Mouse (Mus musculus): Measurements from ENCODE around the gene Ctbp1. TPM values are rescaled to one million over a fixed set of nuclear protein-coding genes. Genes with fewer than 3 reads are reported as not detected.

The Ctbp1 gene
- polyA plus RNA-seq, 1 experiment, result 35.7 TPM

- no peak overlapping the region for H3K4me3 ChIP-seq (ENCODE audit: control insufficient read depth, low read depth, low read length)
- H3K4me1 ChIP-seq (ENCODE audit: control insufficient read depth, insufficient read depth, low read length), result no peaks in the 10 kb centered on the region
- no peaks in the 10 kb centered on the region for H3K36me3 ChIP-seq (ENCODE audit: control insufficient read depth, insufficient read depth, low read length)
- no peak overlapping the region for H3K27ac ChIP-seq (ENCODE audit: control insufficient read depth, insufficient read depth, low read depth, low read length)
- TF ChIP-seq CTCF (IDR thresholded peaks at IDR 0.05; ENCODE audit: control insufficient read depth, insufficient read depth, insufficient replicate concordance, low read depth, low read length) (no peak), POLR2A (IDR thresholded peaks at IDR 0.05; ENCODE audit: control insufficient read depth, low read depth, low read length) (no peak)
- H3K27me3 ChIP-seq (ENCODE audit: control insufficient read depth, insufficient read depth, low read length), result no peaks in the 10 kb centered on the region
Measured at GRCm38 (mm10) chr5:33283951-33284350, 9.2 kb upstream of the Ctbp1 start.

DNA sequence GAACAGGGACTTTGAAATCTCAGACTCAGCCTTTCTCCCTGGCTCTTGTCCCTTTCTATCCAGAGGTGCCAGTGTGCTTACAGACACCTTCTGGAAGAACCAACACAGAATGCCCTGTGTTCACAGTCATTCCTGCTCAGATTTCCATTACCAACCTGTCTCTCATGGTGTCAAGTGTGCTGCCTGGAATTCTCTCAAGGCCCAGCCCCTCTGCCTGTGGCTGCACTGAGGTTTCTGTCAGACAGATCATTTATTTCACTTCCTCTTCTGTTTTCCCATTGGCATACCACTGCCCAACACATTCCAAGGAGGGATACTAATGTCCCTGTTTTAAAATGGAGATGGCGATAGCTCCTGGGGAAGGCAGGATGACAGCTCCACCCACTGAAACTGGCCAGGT, 6.6 kb upstream of the Ctbp1 start:
- Histone ChIP-seq H3K36me3 (ENCODE audit: control insufficient read depth, insufficient read depth, low read length) (no peaks in the 10 kb centered on the region), H3K27ac (ENCODE audit: control insufficient read depth, insufficient read depth, low read depth, low read length) (no peak overlapping the region), H3K27me3 (ENCODE audit: control insufficient read depth, insufficient read depth, low read length) (no peaks in the 10 kb centered on the region), H3K4me1 (ENCODE audit: control insufficient read depth, insufficient read depth, low read length) (no peaks in the 10 kb centered on the region), H3K4me3 (ENCODE audit: control insufficient read depth, low read depth, low read length) (no peak overlapping the region)
- TF ChIP-seq CTCF (IDR thresholded peaks at IDR 0.05; ENCODE audit: control insufficient read depth, insufficient read depth, insufficient replicate concordance, low read depth, low read length) (no peak), POLR2A (IDR thresholded peaks at IDR 0.05; ENCODE audit: control insufficient read depth, low read depth, low read length) (no peak)

DNA sequence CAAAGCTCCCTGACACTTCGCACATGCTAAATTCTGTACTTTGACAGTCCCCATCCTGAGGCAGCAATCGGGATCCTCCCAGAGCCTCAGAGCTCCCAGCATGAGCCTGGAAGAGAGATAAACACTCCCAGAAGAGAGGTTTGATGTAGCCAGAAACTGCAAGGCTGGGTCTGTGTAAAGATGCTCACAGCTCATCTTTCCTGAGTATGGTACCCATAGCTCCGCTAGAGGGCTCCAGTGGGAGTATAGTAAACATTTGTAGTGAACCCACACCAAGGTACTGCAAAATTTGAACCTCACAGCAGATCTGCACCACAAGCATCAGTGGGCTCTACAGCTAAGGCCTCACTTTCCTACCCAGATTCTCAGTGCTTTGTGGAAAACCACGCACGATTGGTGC, 4.2 kb upstream of the Ctbp1 start:
- no peak overlapping the region for H3K4me3 ChIP-seq (ENCODE audit: control insufficient read depth, low read depth, low read length)
- no peaks in the 10 kb centered on the region for H3K27me3 ChIP-seq (ENCODE audit: control insufficient read depth, insufficient read depth, low read length)
- no peaks in the 10 kb centered on the region for H3K36me3 ChIP-seq (ENCODE audit: control insufficient read depth, insufficient read depth, low read length)
- H3K4me1 ChIP-seq (ENCODE audit: control insufficient read depth, insufficient read depth, low read length), result peaks cover under 1% of the 10 kb centered on the region; the same call in 1 of the 2 replicates
- H3K27ac ChIP-seq (ENCODE audit: control insufficient read depth, insufficient read depth, low read depth, low read length), result no peak overlapping the region
- TF ChIP-seq CTCF (IDR thresholded peaks at IDR 0.05; ENCODE audit: control insufficient read depth, insufficient read depth, insufficient replicate concordance, low read depth, low read length), result no peak
- TF ChIP-seq POLR2A (IDR thresholded peaks at IDR 0.05; ENCODE audit: control insufficient read depth, low read depth, low read length), result no peak

- H3K27ac ChIP-seq (ENCODE audit: control insufficient read depth, insufficient read depth, low read depth, low read length), result no peak overlapping the region
- TF ChIP-seq POLR2A (IDR thresholded peaks at IDR 0.05; ENCODE audit: control insufficient read depth, low read depth, low read length), result no peak
- no peak for TF ChIP-seq CTCF (IDR thresholded peaks at IDR 0.05; ENCODE audit: control insufficient read depth, insufficient read depth, insufficient replicate concordance, low read depth, low read length)
Measured at GRCm38 (mm10) chr5:33277286-33277685, 2.5 kb upstream of the Ctbp1 start.

DNA sequence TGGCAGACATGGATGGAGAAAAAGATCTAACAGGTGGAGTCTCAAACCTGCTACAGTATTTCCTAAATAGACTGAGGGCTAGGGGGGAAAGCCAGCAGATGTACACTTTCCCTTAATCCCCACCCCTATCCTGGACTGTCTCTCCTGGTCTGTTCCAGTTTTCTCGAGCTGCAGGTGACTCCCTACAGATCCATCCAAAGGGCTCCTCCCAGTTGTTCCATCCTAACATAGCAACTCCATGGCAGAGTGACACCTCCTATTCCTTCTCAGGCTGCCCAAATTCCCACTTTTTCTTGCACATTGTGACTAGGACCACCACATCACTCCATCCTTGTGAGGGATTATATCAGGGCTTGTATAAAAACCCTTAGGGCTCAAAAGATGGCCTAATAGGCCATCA, 960 bp upstream of the Ctbp1 start:
- Histone ChIP-seq H3K4me3 (ENCODE audit: control insufficient read depth, low read depth, low read length) (peak overlapping the region; percentile 33), H3K27ac (ENCODE audit: control insufficient read depth, insufficient read depth, low read depth, low read length) (no peak overlapping the region), H3K36me3 (ENCODE audit: control insufficient read depth, insufficient read depth, low read length) (no peaks in the 10 kb centered on the region), H3K27me3 (ENCODE audit: control insufficient read depth, insufficient read depth, low read length) (no peaks in the 10 kb centered on the region), H3K4me1 (ENCODE audit: control insufficient read depth, insufficient read depth, low read length) (peaks cover 13% of the 10 kb centered on the region)
- TF ChIP-seq CTCF (IDR thresholded peaks at IDR 0.05; ENCODE audit: control insufficient read depth, insufficient read depth, insufficient replicate concordance, low read depth, low read length), result no peak
- no peak for TF ChIP-seq POLR2A (IDR thresholded peaks at IDR 0.05; ENCODE audit: control insufficient read depth, low read depth, low read length)

More at GRCm38 (mm10) chr5:33277286-33277685, 2.5 kb upstream of the Ctbp1 start:
- Histone ChIP-seq H3K4me1 (ENCODE audit: control insufficient read depth, insufficient read depth, low read length) (peaks cover 7% of the 10 kb centered on the region), H3K4me3 (ENCODE audit: control insufficient read depth, low read depth, low read length) (no peak overlapping the region), H3K36me3 (ENCODE audit: control insufficient read depth, insufficient read depth, low read length) (no peaks in the 10 kb centered on the region), H3K27me3 (ENCODE audit: control insufficient read depth, insufficient read depth, low read length) (no peaks in the 10 kb centered on the region)

DNA sequence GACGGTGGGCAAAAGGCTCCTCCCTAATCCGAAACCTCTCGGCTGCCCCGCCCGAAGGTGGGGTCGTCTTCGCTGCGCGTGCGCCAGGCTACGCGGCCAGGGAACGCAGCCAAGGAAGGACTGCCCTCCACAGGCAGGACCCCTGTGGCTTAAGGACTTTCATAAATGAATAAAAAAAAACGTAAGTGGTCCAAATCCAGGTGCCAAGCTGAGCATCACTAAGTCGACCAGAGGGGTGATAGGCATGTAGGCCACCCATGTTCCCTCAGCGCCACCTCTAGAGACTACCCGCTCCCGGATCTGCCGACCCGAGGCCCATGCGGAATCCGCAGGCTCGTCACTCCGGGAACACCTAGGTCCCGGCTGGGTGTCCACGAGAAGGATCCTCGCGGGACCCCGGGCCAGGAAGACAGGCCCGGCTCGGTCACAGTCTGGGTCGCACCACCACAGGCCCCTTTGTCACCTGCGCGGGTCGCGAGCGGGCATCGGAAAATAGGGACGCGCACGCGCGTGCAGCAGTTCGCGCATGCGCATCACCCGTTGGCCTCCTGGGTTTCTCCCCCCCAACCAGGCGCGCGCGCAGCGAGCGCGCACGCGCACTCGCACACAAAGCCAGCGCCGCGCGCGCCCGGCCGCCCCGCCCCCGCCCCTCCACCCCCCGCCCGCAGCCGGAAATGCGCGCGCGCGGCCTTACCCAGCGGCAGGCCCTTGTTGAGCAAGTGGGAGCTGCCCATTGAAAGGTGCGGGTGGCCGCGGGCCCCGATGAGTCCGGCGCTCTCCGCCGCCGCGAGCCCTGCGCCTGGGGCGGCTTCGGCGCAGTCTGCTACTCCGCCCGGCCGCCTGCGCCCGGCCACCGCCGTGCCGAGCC, 475 bp downstream of the Ctbp1 start:
- peaks cover 13% of the 10 kb centered on the region for H3K4me1 ChIP-seq (ENCODE audit: control insufficient read depth, insufficient read depth, low read length)
- TF ChIP-seq CTCF (IDR thresholded peaks at IDR 0.05; ENCODE audit: control insufficient read depth, insufficient read depth, insufficient replicate concordance, low read depth, low read length), result no peak
- peak; percentile 55; the same call in 1 of the 2 replicates for TF ChIP-seq POLR2A (IDR thresholded peaks at IDR 0.05; ENCODE audit: control insufficient read depth, low read depth, low read length)
- H3K36me3 ChIP-seq (ENCODE audit: control insufficient read depth, insufficient read depth, low read length), result no peaks in the 10 kb centered on the region
- no peaks in the 10 kb centered on the region for H3K27me3 ChIP-seq (ENCODE audit: control insufficient read depth, insufficient read depth, low read length)
- peak overlapping the region; percentile 96 for H3K4me3 ChIP-seq (ENCODE audit: control insufficient read depth, low read depth, low read length)
- H3K27ac ChIP-seq (ENCODE audit: control insufficient read depth, insufficient read depth, low read depth, low read length), result peak overlapping the region; percentile 97

- H3K4me3 ChIP-seq (ENCODE audit: control insufficient read depth, low read depth, low read length), result peak overlapping the region; percentile 96
- TF ChIP-seq CTCF (IDR thresholded peaks at IDR 0.05; ENCODE audit: control insufficient read depth, insufficient read depth, insufficient replicate concordance, low read depth, low read length) (no peak), POLR2A (IDR thresholded peaks at IDR 0.05; ENCODE audit: control insufficient read depth, low read depth, low read length) (no peak)
- H3K4me1 ChIP-seq (ENCODE audit: control insufficient read depth, insufficient read depth, low read length), result peaks cover 13% of the 10 kb centered on the region
- H3K27me3 ChIP-seq (ENCODE audit: control insufficient read depth, insufficient read depth, low read length), result no peaks in the 10 kb centered on the region
- H3K36me3 ChIP-seq (ENCODE audit: control insufficient read depth, insufficient read depth, low read length), result no peaks in the 10 kb centered on the region
- H3K27ac ChIP-seq (ENCODE audit: control insufficient read depth, insufficient read depth, low read depth, low read length), result peak overlapping the region; percentile 81
Measured at GRCm38 (mm10) chr5:33273777-33274084, 1.1 kb downstream of the Ctbp1 start.
